Mouse (Mus musculus) adipocyte (in vitro differentiated cells): ENCODE data around the gene Gm14444.
"Not testable (repeated sequence)": the region's sequence is repeated elsewhere in the genome, so short reads cannot be mapped to it uniquely, and the experiment has no call there.

Experiments used
- DNase-seq: peaks from one replicate; pipeline ENCODE4 v3.0.0-alpha.2; 2016; ENCODE audit warnings: low spot score

The Gm14444 gene

DNA sequence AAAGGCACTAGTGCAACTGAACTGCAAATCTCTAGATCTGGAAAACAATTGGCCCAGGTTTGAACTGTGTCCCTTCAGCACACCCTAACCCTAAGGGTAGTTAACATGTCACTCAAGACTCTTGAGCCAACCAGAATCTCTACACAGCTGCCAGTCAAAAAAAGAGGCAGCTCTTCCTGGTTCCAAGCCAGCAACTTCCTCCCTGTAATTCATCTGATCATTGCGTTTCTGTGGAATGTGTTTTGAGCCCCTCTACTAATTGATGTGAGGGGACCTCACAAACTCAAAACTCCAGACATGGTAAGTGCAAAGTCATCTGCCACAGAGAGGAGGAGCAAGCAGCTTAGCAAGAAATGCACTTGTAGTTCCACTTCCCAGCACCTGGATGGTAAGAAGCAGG lies at the start of gene Gm14444:
Gene Gm14444 (plus strand): TSS at position 220 of the 400 bp plus-strand sequence.
- not testable (repeated sequence) for DNase-seq

DNA sequence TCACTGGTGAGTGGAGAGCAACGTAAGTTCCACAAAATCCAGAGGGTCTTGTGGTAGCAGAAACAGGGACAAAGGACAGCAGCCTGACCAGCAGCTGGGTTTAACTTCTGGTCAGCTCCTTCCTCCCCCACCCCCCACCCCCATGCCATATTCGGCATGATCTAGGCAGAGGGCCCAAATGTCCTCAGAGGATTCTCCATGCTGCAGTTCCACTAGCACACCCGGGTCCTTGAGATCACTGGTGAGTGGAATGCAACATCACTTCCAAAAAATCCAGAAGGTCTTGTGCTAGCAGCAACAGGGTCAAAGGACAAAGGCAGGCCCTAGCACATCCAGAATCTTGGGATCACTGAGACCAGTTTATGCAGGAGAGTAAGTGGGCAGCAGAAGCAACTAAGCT lies 44.6 kb upstream of the Gm14444 start:
- DNase-seq: not testable (repeated sequence)

DNA sequence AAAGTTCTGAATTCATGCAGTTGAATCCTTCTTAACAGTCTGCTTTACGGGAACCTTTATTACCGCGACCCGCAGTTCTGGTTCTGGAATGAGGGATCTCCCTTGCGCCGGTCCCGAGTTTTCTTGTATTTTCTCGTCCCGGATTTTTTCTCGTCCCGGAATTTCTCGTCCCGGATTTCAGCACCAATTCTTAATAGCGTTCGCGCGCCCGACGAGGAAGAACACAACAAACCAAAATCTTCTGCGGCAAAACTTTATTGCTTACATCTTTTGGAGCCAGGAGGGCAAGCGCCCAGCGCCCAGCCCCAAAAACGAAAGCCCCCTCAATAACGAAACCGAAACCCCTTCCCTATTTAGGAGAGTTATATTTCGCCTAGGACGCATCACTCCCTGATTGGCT lies 34.2 kb downstream of the Gm14444 start:
- DNase-seq: not testable (repeated sequence)

DNA sequence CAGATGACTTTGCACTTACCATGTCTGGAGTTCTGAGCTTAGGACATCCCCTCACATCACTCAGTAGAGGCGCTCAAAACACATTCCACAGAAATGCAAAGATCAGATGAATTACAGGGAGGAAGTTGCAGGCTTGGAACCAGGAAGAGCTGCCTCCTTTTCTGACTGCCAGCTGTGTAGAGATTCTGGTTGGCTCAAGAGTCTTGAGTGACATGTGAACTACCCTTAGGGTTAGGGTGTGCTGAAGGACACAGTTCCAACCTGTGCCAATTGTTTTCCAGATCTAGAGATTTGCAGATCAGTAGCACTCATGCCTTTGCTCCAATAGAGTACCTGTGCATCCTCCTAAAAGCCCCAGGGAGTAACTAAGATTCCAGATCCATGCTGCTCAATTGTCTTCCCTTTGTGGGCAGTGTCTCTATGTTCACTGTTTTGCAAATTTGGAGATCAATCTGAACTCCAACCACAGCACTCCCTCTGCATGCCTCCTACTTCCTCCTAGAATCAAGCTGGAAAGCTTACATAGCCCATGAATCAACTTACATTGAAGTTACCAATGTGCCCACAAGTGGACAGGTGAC lies 57.7 kb downstream of the Gm14444 start, which contains the start of gene Gm14393:
Gene Gm14393 (minus strand): TSS at position 101 of the 581 bp plus-strand sequence.
- DNase-seq: not testable (repeated sequence)
